Mouse (Mus musculus): ENCODE measurements around the gene Kctd19. TPM values are rescaled to one million over a fixed set of nuclear protein-coding genes. Genes with fewer than 3 reads are reported as not detected.

The Kctd19 gene
- polyA plus RNA-seq, 1 experiment from 2014 or later = not detected

GRCm38 (mm10) chr8:105336373-105337130 is 76.8 kb downstream of the Kctd19 start:
- H3K9me3 ChIP-seq = no peaks in the 10 kb centered on the region
- 59% methylated on average over 32 of the region's 32 CpGs for WGBS
- DNase-seq (ENCODE audit: low spot score) = no peak
- H3K36me3 ChIP-seq = peaks cover 71% of the 10 kb centered on the region
- H3K27me3 ChIP-seq (ENCODE audit: insufficient read depth, poor library complexity, severe bottlenecking) = 0 out of 2 replicates have a peak, but pooled peaks cover 3% of the 10 kb centered on the region
- peaks cover 38% of the 10 kb centered on the region for H3K4me1 ChIP-seq
- H3K27ac ChIP-seq = no peak overlapping the region
- H3K4me3 ChIP-seq = no peak overlapping the region

Other genes starting within 250 kb of the Kctd19 start
- gene Cbfb, start 242.8 kb downstream of the Kctd19 start, polyA plus RNA-seq (2016; fragmentation: Nextera tagmentation; extraction: Ambion mirVana) = 47.5 and 59.6 TPM in 2 replicates
- gene D230025D16Rik, start 188.4 kb downstream of the Kctd19 start, polyA plus RNA-seq (2016; fragmentation: Nextera tagmentation; extraction: Ambion mirVana) = 19.3 and 20.7 TPM in 2 replicates
- 7.6 and 8.1 TPM in 2 replicates for gene B3gnt9, start 158.3 kb downstream of the Kctd19 start, polyA plus RNA-seq (2016; fragmentation: Nextera tagmentation; extraction: Ambion mirVana)
- 19.0 and 19.4 TPM in 2 replicates for gene Tradd, start 148.9 kb downstream of the Kctd19 start, polyA plus RNA-seq (2016; fragmentation: Nextera tagmentation; extraction: Ambion mirVana)
- 2.0 and 2.4 TPM in 2 replicates for gene Fbxl8, start 148.9 kb downstream of the Kctd19 start, polyA plus RNA-seq (2016; fragmentation: Nextera tagmentation; extraction: Ambion mirVana)
- gene Hsf4, start 143.7 kb downstream of the Kctd19 start, polyA plus RNA-seq (2016; fragmentation: Nextera tagmentation; extraction: Ambion mirVana) = 0.16 TPM in 1 of 2 replicates, not detected in the other
- 1.2 and 1.3 TPM in 2 replicates for gene Nol3, start 137.4 kb downstream of the Kctd19 start, polyA plus RNA-seq (2016; fragmentation: Nextera tagmentation; extraction: Ambion mirVana)
- 7.4 and 8.6 TPM in 2 replicates for gene 4931428F04Rik, start 123.6 kb downstream of the Kctd19 start, polyA plus RNA-seq (2016; fragmentation: Nextera tagmentation; extraction: Ambion mirVana)
- gene Exoc3l, start 117.4 kb downstream of the Kctd19 start, polyA plus RNA-seq (2016; fragmentation: Nextera tagmentation; extraction: Ambion mirVana) = 16.7 and 18.9 TPM in 2 replicates
- gene E2f4, start 115.8 kb downstream of the Kctd19 start, polyA plus RNA-seq (2016; fragmentation: Nextera tagmentation; extraction: Ambion mirVana) = 91.4 and 114 TPM in 2 replicates
- 3.9 and 4.4 TPM in 2 replicates for gene Elmo3, start 107.9 kb downstream of the Kctd19 start, polyA plus RNA-seq (2016; fragmentation: Nextera tagmentation; extraction: Ambion mirVana)
- 1.5 and 1.9 TPM in 2 replicates for gene Lrrc29, start 87.2 kb downstream of the Kctd19 start, polyA plus RNA-seq (2016; fragmentation: Nextera tagmentation; extraction: Ambion mirVana)
- gene Tmem208, start 87.1 kb downstream of the Kctd19 start, polyA plus RNA-seq (2016; fragmentation: Nextera tagmentation; extraction: Ambion mirVana) = 99.6 and 101 TPM in 2 replicates
- 2.1 and 3.0 TPM in 2 replicates for gene Fhod1, start 65.5 kb downstream of the Kctd19 start, polyA plus RNA-seq (2016; fragmentation: Nextera tagmentation; extraction: Ambion mirVana)
- gene Slc9a5, start 64.7 kb downstream of the Kctd19 start, polyA plus RNA-seq (2016; fragmentation: Nextera tagmentation; extraction: Ambion mirVana) = 1.8 and 2.4 TPM in 2 replicates
- gene Plekhg4, start 40.2 kb downstream of the Kctd19 start, polyA plus RNA-seq (2016; fragmentation: Nextera tagmentation; extraction: Ambion mirVana) = 0.12 and 0.44 TPM in 2 replicates
- 0.09 TPM in 1 of 2 replicates, not detected in the other for gene Lrrc36, start 69 bp upstream of the Kctd19 start, polyA plus RNA-seq (2016; fragmentation: Nextera tagmentation; extraction: Ambion mirVana)
- gene Tppp3, start 58.0 kb upstream of the Kctd19 start, polyA plus RNA-seq (2016; fragmentation: Nextera tagmentation; extraction: Ambion mirVana) = 25.5 and 28.4 TPM in 2 replicates
- 16.1 and 21.6 TPM in 2 replicates for gene Zdhhc1, start 83.4 kb upstream of the Kctd19 start, polyA plus RNA-seq (2016; fragmentation: Nextera tagmentation; extraction: Ambion mirVana)
- 14.8 and 37.5 TPM in 2 replicates for gene Hsd11b2, start 105.3 kb upstream of the Kctd19 start, polyA plus RNA-seq (2016; fragmentation: Nextera tagmentation; extraction: Ambion mirVana)
- 69.7 and 70.6 TPM in 2 replicates for gene Atp6v0d1, start 152.5 kb upstream of the Kctd19 start, polyA plus RNA-seq (2016; fragmentation: Nextera tagmentation; extraction: Ambion mirVana)
- gene Ripor1, start 191.8 kb upstream of the Kctd19 start, polyA plus RNA-seq (2016; fragmentation: Nextera tagmentation; extraction: Ambion mirVana) = 34.8 and 37.3 TPM in 2 replicates
- gene Ctcf, start 223.1 kb upstream of the Kctd19 start, polyA plus RNA-seq (2016; fragmentation: Nextera tagmentation; extraction: Ambion mirVana) = 70.3 and 103 TPM in 2 replicates
- gene Agrp, start 223.9 kb upstream of the Kctd19 start, polyA plus RNA-seq (2016; fragmentation: Nextera tagmentation; extraction: Ambion mirVana) = 0.31 and 0.35 TPM in 2 replicates

Measured in heart, embryonic 10.5 days (tissue).